Mouse (Mus musculus) liver, adult 2 months (tissue): ENCODE measurements around the gene Map4k5.

Source experiments
- CTCF ChIP-seq: fragments of 200-500 bp; IDR thresholded peaks from 2 replicates; pipeline ENCODE4 v1.5.1; 2011; ENCODE audit warnings: low read depth, low read length, control low read depth
- POLR2A ChIP-seq: fragments of 200-500 bp; IDR thresholded peaks from 2 replicates; pipeline ENCODE4 v1.6.1; 2011; ENCODE audit warnings: low read length, control low read depth; ENCODE audit not compliant: insufficient read depth; ENCODE audit errors: extremely low read depth

DNA sequence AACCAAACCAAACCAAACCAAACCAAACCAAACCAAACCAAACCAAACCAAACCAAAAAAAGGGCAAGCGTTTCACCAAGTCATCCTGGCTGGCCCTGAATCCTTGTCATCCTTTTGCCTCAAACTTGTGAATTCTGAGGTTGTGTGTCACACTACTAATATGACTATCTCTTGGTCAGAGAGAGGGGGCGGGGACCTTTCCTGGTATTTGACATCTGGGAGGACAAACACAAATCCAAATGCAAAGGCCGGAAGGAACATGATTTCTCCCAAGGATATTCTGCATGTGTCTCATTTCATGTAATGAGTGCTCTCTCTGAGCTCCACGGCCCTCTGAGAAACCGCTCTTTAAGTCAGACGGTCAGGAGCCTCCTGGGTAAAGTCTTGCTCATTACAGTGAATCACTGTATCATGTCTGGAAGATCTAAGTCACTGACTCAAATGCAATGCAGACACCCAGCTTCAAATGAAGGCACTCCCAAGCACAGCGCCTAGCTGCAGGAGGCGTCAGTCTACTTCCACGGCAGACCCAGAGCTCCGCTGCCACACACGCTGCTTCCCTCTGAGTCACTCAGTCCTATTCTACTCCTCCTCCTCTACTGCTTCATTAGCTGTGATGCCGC is 58.9 kb downstream of the Map4k5 start:
- TF ChIP-seq CTCF = no peak
- no peak for TF ChIP-seq POLR2A
